Mouse (Mus musculus) gastrocnemius, adult 18-20 months (tissue): ENCODE measurements around the gene Gstp1. TPM values are rescaled to one million over a fixed set of nuclear protein-coding genes. Genes with fewer than 3 reads are reported as not detected.

ENCODE experiments used
- DNase-seq: peaks from one replicate; pipeline ENCODE4 v3.0.0; 2021; ENCODE audit warnings: low spot score
- total RNA-seq, 2 experiments: library from RNA; stranded (reverse); gene quantifications; 2 replicates each; pipeline ENCODE4 v1.2.3; 2021

Gstp1 gene
- total RNA-seq, 2 experiments from 2014 or later: 480 to 487 TPM

- DNase-seq: no peak
These were observed 36.0 kb downstream of the Gstp1 start for GRCm38 (mm10) chr19:4001752-4002151.

DNA sequence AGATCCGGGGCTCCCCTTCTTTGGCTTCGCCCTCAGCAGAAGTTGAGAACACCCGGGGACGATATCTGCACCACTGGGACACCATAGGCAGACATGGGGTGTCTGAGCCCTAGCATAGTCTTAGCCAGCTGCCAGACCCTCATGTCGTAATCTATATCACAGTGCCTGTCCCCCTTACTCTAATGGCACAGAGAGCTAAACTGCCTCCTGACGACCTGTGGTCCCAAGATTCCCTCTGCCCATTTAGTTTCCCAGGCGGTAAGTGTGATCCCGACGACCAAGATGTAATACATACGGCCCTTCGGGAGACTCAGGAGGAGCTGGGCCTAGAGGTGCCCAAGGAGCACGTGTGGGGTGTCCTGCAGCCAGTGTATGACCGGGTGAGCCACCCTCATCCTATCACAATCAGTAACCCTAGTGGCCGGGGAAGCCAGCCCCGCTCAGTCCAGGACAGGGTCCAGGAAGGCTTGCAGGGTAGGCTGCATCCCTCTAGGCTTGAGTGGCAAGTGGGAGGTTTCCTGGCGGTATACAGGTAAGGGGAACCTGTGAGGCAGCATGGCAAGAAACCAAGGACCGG is 36.7 kb downstream of the Gstp1 start:
- no peak for DNase-seq

DNA sequence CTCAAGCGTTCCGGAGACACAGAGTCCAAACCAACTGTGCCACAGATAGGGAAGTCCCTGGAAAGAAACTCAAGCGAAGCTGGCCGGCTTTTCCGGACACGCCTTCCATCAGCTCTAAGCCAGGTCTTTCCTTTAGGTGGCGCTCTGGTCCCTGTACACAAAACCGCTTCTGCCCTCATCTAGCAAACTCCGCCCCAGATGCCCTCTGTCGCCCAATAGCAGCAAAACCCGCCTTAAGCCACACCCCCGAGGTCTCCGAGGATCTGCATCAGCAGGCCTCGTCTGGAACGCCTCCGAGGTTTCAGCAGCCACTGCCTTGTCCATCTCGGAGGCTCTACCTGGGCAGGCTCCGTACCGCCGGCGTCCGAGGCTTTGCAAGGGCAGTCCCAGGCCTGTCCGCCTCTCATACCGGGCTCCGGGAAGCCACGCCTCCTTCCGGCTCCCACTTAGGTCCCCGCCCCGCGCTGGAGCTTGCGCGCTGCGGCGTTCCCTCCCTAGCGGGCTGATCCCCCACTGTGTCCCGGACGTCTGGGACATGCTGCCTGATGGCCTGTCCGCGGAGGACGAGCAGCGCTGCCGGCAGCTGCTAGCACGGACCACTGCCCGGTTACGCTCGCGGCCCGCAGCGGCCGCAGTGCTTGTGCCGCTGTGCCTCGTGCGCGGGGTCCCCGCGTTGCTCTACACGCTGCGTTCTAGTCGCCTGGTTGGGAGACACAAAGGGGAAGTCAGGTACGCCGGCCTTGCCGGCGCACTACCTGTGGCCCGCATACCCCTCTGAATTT is 37.5 kb downstream of the Gstp1 start, which contains the start of the genes Nudt8 and Gm49405:
TSS of gene Nudt8 (plus strand) at position 462 of the 782 bp plus-strand sequence.
TSS of gene Gm49405 (plus strand) at position 508 of the 782 bp plus-strand sequence.
- peak; percentile 98 for DNase-seq

DNA sequence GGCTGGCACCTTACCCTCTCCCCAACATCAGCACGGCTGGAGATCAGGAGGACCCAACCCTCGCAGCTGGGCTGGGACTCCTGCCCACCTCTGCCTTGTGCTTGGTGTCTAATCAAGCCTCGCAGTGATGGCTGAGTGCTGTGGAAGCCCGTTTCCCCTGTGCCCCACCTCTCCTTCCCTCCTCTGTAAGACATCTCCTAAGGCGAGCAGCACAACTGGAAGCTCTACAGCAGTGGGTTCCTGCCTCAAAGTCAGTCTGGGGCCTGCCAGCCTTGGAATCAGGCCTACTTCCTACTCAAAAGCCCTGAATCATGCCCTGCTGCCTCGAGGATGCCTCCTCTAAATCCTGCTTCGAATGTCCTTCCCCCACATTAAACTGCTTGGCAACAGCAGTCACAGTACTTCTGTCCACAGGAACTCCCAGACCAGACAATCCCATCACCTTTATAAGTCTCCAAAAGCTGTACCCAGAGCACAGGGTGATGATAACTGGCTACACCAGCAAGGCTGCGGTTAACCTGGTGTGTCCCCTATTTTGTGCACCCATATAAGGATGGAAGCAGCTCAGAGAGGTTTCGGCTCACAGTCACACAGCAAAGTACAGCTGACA is 38.6 kb downstream of the Gstp1 start:
- DNase-seq: no peak

GRCm38 (mm10) chr19:3998335-3998734 is 39.5 kb downstream of the Gstp1 start:
- no peak for DNase-seq

GRCm38 (mm10) chr19:3997231-3997630 is 40.6 kb downstream of the Gstp1 start:
- DNase-seq: no peak

- DNase-seq: no peak
These were observed 41.0 kb downstream of the Gstp1 start for GRCm38 (mm10) chr19:3996747-3997146.

DNA sequence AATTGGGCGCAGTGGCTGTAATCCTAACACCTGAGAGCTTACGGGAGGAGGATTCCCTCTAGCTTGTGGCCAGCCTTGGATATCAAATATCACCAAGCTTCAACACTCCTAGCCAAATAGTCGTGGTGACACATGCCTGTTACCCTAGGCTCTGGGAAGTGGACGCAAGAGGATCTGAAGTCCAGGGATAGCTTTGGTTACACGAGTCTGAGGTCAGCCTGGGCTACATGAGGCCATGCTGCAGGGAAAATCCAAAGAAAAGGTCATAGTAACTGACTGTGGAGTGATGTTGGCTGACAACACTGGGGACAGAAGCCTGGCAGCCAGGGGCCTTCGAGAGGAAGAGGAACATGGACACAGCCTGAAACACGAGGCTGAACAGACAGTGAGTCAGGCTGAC is 41.7 kb downstream of the Gstp1 start:
- DNase-seq: peak; percentile 29

GRCm38 (mm10) chr19:3995505-3995904 is 42.3 kb downstream of the Gstp1 start:
- DNase-seq: no peak

- DNase-seq: no peak
These were observed 42.9 kb downstream of the Gstp1 start for GRCm38 (mm10) chr19:3994932-3995331.

DNA sequence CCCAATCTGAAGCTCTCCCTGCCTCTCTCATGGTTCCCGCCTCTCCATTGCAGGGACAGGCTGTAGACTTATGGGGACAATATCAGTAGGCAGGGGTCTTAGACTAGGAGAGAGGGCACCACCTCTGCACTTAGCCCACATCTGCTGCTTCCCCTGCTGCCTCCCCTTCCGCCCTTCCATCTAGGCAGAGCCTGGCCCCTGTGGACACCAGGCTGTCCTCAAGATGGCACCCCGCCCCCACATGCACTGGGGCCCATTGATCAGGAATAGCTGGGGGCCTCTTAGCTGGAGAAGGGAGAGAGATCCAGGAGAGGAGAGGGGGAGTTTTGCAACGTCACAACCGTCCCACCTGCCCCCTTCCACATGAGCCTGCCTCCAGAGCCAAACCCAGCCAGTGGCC is 45.4 kb downstream of the Gstp1 start, which contains the start of gene Tbx10:
TSS of gene Tbx10 (plus strand) at position 337 of the 400 bp plus-strand sequence.
- DNase-seq: no peak

- no peak for DNase-seq
These were observed 45.8 kb downstream of the Gstp1 start for GRCm38 (mm10) chr19:3991966-3992365.

DNA sequence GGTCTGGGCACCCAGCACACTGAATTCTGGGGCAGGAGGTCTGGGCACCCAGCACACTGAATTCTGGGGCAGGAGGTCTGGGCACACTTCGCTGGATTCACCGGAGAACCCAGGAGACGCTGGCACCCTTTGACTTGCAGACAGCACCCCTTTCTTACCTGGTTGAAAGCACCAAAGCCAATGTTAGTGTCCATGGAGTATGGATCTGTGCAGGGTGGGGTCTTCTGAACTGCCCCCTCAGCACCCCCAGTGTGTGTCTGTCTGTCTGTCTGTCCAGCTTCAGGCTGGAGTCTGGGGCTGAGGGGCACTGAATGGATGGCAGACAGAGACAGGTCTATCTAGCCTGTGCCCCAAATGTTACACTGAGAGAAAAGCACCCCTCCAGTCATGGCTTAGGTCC is 46.2 kb downstream of the Gstp1 start:
- no peak for DNase-seq

DNA sequence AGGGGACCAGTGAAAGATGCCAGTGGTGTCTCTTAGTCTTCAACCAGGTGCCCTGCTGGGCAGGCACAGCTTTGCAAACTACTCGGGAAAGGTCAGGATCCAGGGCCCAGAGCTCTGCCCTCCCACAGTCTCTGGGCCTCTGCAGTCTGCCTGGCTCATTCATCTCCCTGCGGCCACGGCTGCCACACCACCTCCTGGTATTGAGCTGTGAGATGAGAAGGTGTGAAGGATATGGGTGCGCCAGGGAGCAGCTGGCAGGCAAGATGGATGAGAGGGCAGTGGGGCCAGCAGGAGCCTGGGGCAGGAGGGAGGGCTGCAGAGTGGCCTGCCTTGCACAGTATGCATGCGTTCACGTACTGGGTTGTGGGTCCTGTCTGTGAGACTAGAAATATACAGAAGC is 47.0 kb downstream of the Gstp1 start:
- DNase-seq: peak; percentile 27

- no peak for DNase-seq
These were observed 49.0 kb downstream of the Gstp1 start for GRCm38 (mm10) chr19:3988750-3989149.

GRCm38 (mm10) chr19:3988066-3988465 is 49.7 kb downstream of the Gstp1 start:
- no peak for DNase-seq

DNA sequence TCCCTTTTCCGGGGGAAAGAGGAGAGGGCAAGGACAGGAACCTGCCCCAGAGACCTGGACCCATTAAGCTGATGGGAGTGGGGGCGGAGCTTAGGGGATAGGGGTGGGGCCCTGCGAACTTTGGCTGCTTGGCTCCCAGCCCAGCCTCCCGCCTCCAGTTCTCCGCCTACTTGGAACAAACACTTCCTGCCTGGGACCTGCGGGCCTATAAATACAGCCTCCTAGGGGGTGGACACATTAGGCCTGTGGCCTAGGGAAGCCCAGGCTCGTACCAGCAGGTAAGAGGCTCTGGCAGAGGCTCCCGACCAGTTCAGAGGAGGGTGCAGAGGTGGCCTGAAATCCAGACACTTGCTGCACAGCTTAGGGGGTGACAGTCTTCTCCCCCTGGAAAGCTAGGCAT is 51.5 kb downstream of the Gstp1 start, which contains the start of gene Acy3:
TSS of gene Acy3 (plus strand) at position 237 of the 400 bp plus-strand sequence.
- DNase-seq: peak; percentile 80

Other genes with a start within 250 kb of the Gstp1 start
- 1 to 10 TPM; 1.4 to 3.0 TPM for gene Chka, start 186.2 kb downstream of the Gstp1 start, total RNA-seq
- 1 to 10 TPM; 2.5 to 4.0 TPM for gene Tcirg1, start 130.9 kb downstream of the Gstp1 start, total RNA-seq
- gene Ndufs8, start 125.2 kb downstream of the Gstp1 start, total RNA-seq: 100 to 1,000 TPM; 257 to 270 TPM
- gene Aldh3b1, start 108.2 kb downstream of the Gstp1 start, total RNA-seq: under 1 TPM; 0.62 to 0.83 TPM
- gene Unc93b1, start 102.8 kb downstream of the Gstp1 start, total RNA-seq: 1 to 10 TPM; 3.2 to 5.8 TPM
- not detected for gene Aldh3b3, start 79.3 kb downstream of the Gstp1 start, total RNA-seq
- gene Aldh3b2, start 65.7 kb downstream of the Gstp1 start, total RNA-seq: under 1 TPM; 0.14 to 0.26 TPM
- gene Acy3, start 51.4 kb downstream of the Gstp1 start, total RNA-seq: 1 to 10 TPM; 1.3 to 2.0 TPM
- not detected for gene Tbx10, start 45.2 kb downstream of the Gstp1 start, total RNA-seq
- gene Nudt8, start 37.4 kb downstream of the Gstp1 start, total RNA-seq: 10 to 100 TPM; 23.8 to 30.1 TPM
- under 1 TPM; 0.14 to 0.40 TPM for gene Gm49405, start 37.4 kb downstream of the Gstp1 start, total RNA-seq
- gene Doc2g, start 34.7 kb downstream of the Gstp1 start, total RNA-seq: under 1 TPM; 0.82 to 1.00 TPM
- gene Ndufv1, start 25.2 kb downstream of the Gstp1 start, total RNA-seq: 100 to 1,000 TPM; 423 to 466 TPM
- gene Gstp2, start 8.0 kb upstream of the Gstp1 start, total RNA-seq: 100 to 1,000 TPM; 206 to 226 TPM
- gene Gstp3, start 21.6 kb upstream of the Gstp1 start, total RNA-seq: not detected
- gene Cabp2, start 43.6 kb upstream of the Gstp1 start, total RNA-seq: not detected
- 10 to 100 TPM; 18.7 to 19.9 TPM for gene Cdk2ap2, start 59.2 kb upstream of the Gstp1 start, total RNA-seq
- gene Pitpnm1, start 62.0 kb upstream of the Gstp1 start, total RNA-seq: 1 to 10 TPM; 2.0 to 3.7 TPM
- gene Aip, start 87.9 kb upstream of the Gstp1 start, total RNA-seq: 10 to 100 TPM; 82.2 to 84.7 TPM
- gene Gpr152, start 101.8 kb upstream of the Gstp1 start, total RNA-seq: not detected
- not detected for gene Cabp4, start 106.0 kb upstream of the Gstp1 start, total RNA-seq
- gene Coro1b, start 110.6 kb upstream of the Gstp1 start, total RNA-seq: 10 to 100 TPM; 11.9 to 13.4 TPM
- not detected for gene Ptprcap, start 115.6 kb upstream of the Gstp1 start, total RNA-seq
- 10 to 100 TPM; 24.8 to 25.9 TPM for gene Rps6kb2, start 125.4 kb upstream of the Gstp1 start, total RNA-seq
- 10 to 100 TPM; 21.8 to 30.3 TPM for gene Carns1, start 137.5 kb upstream of the Gstp1 start, total RNA-seq
- gene Tbc1d10c, start 153.3 kb upstream of the Gstp1 start, total RNA-seq: 1 to 10 TPM; 5.5 to 5.9 TPM
- 100 to 1,000 TPM; 200 to 201 TPM for gene Ppp1ca, start 154.1 kb upstream of the Gstp1 start, total RNA-seq
- gene Rad9a, start 163.7 kb upstream of the Gstp1 start, total RNA-seq: 1 to 10 TPM; 2.6 to 2.8 TPM
- under 1 TPM; 0.34 to 0.47 TPM for gene Clcf1, start 176.3 kb upstream of the Gstp1 start, total RNA-seq
- gene AC109138.7, start 176.4 kb upstream of the Gstp1 start, total RNA-seq: not detected
- gene Pold4, start 193.9 kb upstream of the Gstp1 start, total RNA-seq: 10 to 100 TPM; 16.3 to 17.8 TPM
- gene Ssh3, start 231.2 kb upstream of the Gstp1 start, total RNA-seq: 1 to 10 TPM; 2.8 to 3.4 TPM
- gene Ankrd13d, start 245.2 kb upstream of the Gstp1 start, total RNA-seq: under 1 TPM; 0.16 to 0.81 TPM